In the genomic region with DNA sequence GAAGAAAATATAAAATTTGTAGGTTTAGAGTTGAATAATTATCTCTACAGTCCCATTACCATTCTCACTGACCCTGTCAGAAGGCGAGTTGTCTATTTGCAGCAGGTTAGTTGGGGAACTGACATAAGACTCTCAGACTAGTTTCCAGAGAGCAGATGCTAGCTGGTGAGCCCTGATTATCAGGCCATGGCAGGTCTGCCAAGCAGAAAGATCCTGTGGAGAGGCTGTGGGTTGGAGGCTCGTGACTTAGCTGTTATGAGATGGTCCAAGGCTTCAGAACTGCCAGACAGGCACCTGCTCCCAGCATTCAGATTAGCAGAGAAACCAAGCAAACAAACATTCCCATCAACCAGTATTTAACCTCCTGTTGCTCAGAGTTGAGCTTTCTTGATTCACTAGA, we compare ENCODE assay signal across 20 mouse cellular contexts. TPM values are rescaled to one million over a fixed set of nuclear protein-coding genes. Genes with fewer than 3 reads are reported as not detected.
"Had no signal": no experiment of that assay in that cellular context is flagged by ENCODE, and none has a peak within 500 bp of the region (broad histone marks: within the 10 kb centered on the region; RNA-seq: fewer than 3 reads in every experiment).

No protein-coding gene starts in this region.

- DNase-seq: lung, adult 18-20 months; lung, embryonic 14.5 days; lung, postnatal 10 days; lung, postnatal 4 days; retina, postnatal 1 day; right cerebral cortex, adult 18-20 months; right cerebral cortex, postnatal 25 days; right cerebral cortex, postnatal 4 days; spleen, adult 18-20 months; thymus, adult 18-20 months; thymus, postnatal 14 days; thymus, postnatal 36 days had no signal

- H3K4me1 ChIP-seq: midbrain, embryonic 10.5 days; midbrain, embryonic 12.5 days; midbrain, embryonic 15.5 days; neural tube, embryonic 13.5 days; neural tube, embryonic 15.5 days had no signal

- H3K27ac ChIP-seq: midbrain, embryonic 10.5 days; midbrain, embryonic 12.5 days; midbrain, embryonic 15.5 days; neural tube, embryonic 13.5 days; neural tube, embryonic 15.5 days had no signal

- H3K4me3 ChIP-seq: midbrain, embryonic 10.5 days; midbrain, embryonic 12.5 days; midbrain, embryonic 15.5 days; myocyte; neural tube, embryonic 13.5 days; neural tube, embryonic 15.5 days had no signal

- H3K9ac ChIP-seq: lung, embryonic 14.5 days; midbrain, embryonic 12.5 days; midbrain, embryonic 15.5 days; neural tube, embryonic 13.5 days; neural tube, embryonic 15.5 days had no signal

- H3K27me3 ChIP-seq: midbrain, embryonic 12.5 days; midbrain, embryonic 15.5 days; neural tube, embryonic 13.5 days; neural tube, embryonic 15.5 days had no signal

- ATAC-seq: midbrain, embryonic 15.5 days had no signal

- H3K9me3 ChIP-seq: midbrain, embryonic 10.5 days; midbrain, embryonic 12.5 days; midbrain, embryonic 15.5 days; neural tube, embryonic 13.5 days; neural tube, embryonic 15.5 days had no signal

- H3K36me3 ChIP-seq: midbrain, embryonic 10.5 days; midbrain, embryonic 12.5 days; midbrain, embryonic 15.5 days; neural tube, embryonic 13.5 days; neural tube, embryonic 15.5 days had no signal

- H3K4me2 ChIP-seq: lung, embryonic 14.5 days; midbrain, embryonic 12.5 days; midbrain, embryonic 15.5 days; neural tube, embryonic 13.5 days; neural tube, embryonic 15.5 days had no signal

RNA-seq across cellular contexts. Expression of gene Pcdh19, which starts 21.8 kb away (rescaled TPM):
- total RNA-seq: megakaryocyte, adult 5-6 weeks; megakaryocyte-erythroid progenitor cell, adult 5-6 weeks had no signal
